Mouse (Mus musculus): ENCODE data around the gene Wasf3.

Gene Wasf3

DNA sequence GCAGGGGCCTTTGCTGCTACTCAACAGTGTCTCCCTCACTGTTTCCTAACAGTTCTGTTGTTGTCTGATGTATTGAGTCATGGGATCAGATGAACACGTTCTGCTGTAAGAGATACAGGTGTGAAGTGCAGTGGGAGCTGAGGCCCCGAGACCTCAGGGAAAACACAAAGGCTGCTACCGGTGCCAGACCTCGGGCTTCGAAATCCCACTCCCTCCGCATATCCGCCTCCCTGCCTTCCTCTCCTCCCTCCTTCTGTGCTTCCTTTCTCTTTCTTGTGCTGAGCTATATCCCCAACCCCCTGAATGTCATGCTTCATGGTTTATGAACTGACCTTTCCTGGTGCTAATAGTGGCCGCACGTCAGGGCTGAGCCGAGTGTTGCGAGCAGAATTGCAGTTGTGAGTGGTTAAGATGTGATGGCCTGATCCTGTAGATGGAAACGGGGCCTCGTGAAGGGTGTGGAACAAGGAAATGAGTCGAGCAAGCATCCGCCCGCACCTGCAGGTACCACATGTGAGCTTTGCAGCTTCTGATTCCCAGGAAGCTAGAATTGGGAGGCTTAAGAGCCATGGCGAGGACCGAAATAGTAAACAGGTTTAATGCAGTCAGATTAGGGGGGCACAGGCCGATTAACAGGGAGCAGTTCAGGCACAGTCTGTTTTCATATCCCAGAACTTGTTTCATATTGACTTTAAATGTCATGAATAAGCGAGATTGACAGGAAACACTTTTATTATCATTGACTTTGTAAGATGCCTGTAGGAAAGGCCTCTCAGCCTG is 31.7 kb downstream of the Wasf3 start:
- no peak for TF ChIP-seq GATA4 (IDR thresholded peaks at IDR 0.05; ENCODE audit: insufficient replicate concordance, low read length)

GRCm38 (mm10) chr5:146418092-146418491 is 33.3 kb downstream of the Wasf3 start:
- no peak for TF ChIP-seq GATA4 (IDR thresholded peaks at IDR 0.05; ENCODE audit: insufficient replicate concordance, low read length)

GRCm38 (mm10) chr5:146420081-146420480 is 35.3 kb downstream of the Wasf3 start:
- no peak for TF ChIP-seq GATA4 (IDR thresholded peaks at IDR 0.05; ENCODE audit: insufficient replicate concordance, low read length)

- no peak for TF ChIP-seq GATA4 (IDR thresholded peaks at IDR 0.05; ENCODE audit: insufficient replicate concordance, low read length)
Observed at GRCm38 (mm10) chr5:146424711-146425326, 40.0 kb downstream of the Wasf3 start.

DNA sequence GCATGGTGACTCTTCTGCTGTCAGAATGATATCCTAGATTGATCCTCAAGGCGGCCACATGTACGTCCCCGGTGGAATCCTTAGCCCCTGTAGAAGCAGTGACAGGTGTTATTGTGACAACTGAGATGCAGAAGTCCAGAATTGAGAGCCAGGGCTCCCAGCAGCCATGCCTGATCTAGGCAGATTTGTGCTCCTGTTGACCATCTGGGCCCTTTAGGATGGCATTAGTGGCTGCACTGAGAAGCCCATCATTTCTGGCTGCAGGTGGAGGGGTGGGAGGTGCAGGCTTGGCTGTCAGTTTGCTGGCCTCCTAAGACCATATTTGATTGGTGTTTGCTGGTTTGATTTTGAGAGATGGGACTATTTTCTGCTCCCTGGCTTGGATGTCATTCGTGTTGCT is 40.9 kb downstream of the Wasf3 start:
- no peak for TF ChIP-seq GATA4 (IDR thresholded peaks at IDR 0.05; ENCODE audit: insufficient replicate concordance, low read length)

GRCm38 (mm10) chr5:146428109-146428508 is 43.3 kb downstream of the Wasf3 start:
- TF ChIP-seq GATA4 (IDR thresholded peaks at IDR 0.05; ENCODE audit: insufficient replicate concordance, low read length) = no peak

DNA sequence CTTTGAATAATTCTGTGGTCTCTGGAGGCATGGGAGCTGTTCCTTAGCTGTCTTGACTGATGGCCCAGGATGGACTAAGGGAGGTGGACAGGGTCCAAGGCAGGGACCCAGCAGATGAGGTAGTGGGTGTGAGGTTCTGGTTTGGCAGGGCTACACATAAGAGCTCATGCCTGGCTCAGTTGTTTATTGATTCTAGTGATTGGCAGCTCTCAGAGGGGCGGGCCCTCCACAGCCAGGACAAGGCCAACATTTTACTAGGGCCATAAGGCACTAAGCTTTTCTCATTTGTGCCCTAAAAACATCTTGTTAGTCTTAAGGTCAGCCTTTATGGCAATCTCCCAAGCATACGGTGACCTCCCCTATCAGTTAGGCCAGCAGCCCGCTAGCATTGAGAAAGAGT is 47.0 kb downstream of the Wasf3 start:
- no peak for TF ChIP-seq GATA4 (IDR thresholded peaks at IDR 0.05; ENCODE audit: insufficient replicate concordance, low read length)

- TF ChIP-seq GATA4 (IDR thresholded peaks at IDR 0.05; ENCODE audit: insufficient replicate concordance, low read length) = no peak
Observed at GRCm38 (mm10) chr5:146432476-146432875, 47.7 kb downstream of the Wasf3 start.

DNA sequence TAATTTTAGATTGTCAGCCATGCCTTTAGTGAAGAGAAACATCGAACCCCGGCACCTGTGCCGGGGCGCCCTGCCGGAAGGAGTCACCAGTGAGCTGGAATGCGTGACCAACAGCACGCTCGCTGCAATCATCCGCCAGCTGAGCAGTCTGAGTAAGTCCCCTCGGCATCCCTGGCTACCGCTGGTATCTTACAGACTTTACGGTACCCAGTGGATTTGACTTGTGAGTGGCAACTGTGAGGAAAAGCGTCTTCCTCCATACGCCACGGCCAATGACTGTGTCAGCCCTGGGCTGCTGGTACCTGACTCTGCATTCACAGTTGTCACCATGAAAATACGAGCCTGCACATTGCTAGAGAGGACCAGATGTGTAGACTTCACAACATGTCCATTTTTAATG is 50.5 kb downstream of the Wasf3 start:
- TF ChIP-seq GATA4 (IDR thresholded peaks at IDR 0.05; ENCODE audit: insufficient replicate concordance, low read length) = no peak

DNA sequence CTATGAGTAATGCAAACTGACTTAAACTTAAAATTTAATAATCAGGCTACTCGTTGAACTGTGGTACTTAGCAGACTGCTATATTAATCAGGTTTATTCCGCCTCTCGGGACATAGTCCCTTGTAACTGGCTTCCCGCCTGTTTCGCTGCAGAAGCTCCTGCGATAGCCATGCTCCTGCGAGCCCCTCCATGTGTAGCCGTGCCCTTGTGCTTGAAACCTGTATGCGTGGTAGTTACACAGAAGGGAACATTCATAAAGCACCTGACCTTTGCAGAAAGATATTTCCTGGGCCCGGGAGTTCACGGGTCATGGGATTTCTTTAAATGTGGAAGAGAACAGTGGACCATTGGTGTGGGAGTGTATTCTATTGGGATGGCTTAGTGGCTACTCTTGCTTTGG is 52.0 kb downstream of the Wasf3 start:
- TF ChIP-seq GATA4 (IDR thresholded peaks at IDR 0.05; ENCODE audit: insufficient replicate concordance, low read length) = no peak

- no peak for TF ChIP-seq GATA4 (IDR thresholded peaks at IDR 0.05; ENCODE audit: insufficient replicate concordance, low read length)
Observed at GRCm38 (mm10) chr5:146439152-146439781, 54.5 kb downstream of the Wasf3 start.

GRCm38 (mm10) chr5:146440273-146440672 is 55.5 kb downstream of the Wasf3 start:
- TF ChIP-seq GATA4 (IDR thresholded peaks at IDR 0.05; ENCODE audit: insufficient replicate concordance, low read length) = no peak

DNA sequence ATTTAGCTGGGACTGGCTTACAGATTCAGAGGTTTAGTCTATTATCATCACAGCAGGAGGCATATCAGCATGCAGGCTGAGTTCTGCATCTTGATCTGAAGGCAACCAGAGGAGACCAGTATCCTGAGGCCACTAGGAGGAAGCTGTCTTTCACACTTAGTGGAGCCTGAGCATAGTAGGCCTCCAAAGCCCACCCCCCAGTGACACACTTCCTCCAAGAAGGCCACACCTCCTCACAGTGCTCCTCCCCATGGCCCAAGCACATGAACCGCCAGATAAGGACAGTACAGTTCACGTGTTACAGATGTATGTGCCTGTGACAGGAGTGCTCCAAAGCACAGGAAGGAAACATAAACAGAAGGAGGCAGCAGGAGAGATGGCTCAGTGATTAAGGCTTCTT is 58.0 kb downstream of the Wasf3 start:
- TF ChIP-seq GATA4 (IDR thresholded peaks at IDR 0.05; ENCODE audit: insufficient replicate concordance, low read length) = no peak

DNA sequence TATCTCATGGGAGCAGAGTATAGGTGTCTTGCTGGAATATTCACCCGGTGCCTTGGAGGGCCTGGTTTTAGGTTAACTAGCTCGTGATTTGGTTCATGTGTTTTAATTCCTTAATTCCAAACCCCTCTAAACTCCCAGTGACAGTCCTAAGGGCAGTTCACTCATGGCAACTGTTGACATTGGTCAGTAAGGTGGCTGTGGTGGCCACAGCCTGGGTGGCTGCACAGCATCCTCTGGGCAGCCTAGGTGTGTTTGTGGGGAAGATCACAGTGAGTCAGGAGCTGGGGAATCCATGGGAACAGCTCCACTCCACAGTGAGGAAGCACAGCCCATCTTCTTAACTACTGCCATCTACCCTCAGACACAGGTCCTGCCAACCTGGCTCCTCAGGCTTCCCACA is 61.8 kb downstream of the Wasf3 start:
- no peak for TF ChIP-seq GATA4 (IDR thresholded peaks at IDR 0.05; ENCODE audit: insufficient replicate concordance, low read length)

DNA sequence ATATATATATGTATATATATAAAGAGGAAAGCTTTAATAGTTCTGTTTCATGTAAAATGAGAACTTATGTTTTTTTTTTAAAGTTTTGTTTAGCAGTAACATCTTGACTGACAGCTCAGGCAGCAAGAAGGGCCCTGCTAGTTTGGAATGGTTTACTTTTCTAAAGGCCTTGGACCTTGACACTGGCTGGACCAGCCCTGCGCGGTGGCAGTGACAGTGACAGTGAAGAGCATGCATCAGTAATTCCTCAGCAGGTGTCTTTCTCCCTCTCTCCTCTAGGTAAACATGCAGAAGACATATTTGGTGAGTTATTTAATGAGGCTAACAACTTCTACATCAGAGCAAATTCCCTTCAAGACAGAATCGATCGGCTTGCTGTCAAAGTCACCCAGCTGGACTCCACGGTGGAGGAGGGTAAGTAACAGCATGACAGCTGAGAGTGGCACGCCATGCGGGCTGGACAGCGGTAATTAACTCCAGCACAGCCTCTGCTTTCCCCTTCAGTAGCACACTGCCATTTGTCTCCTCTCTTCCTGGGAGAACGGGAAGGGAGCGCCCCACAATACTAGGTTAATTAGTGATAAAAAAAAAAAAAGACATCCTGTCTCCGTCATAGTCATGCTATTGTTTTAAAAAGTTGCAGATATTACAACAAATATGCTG is 66.9 kb downstream of the Wasf3 start:
- no peak for TF ChIP-seq GATA4 (IDR thresholded peaks at IDR 0.05; ENCODE audit: insufficient replicate concordance, low read length)

GRCm38 (mm10) chr5:146453556-146453955 is 68.8 kb downstream of the Wasf3 start:
- TF ChIP-seq GATA4 (IDR thresholded peaks at IDR 0.05; ENCODE audit: insufficient replicate concordance, low read length) = no peak

Data from liver, adult (tissue).